Mouse (Mus musculus) CH12.LX (cell line): ENCODE measurements at regions not wholly inside any gene's neighbourhood (a gene's known extent, or its start where the extent isn't known, plus 50 kb on each side); places are given as distances from the start of the nearest gene placed in this dataset.

Source experiments
- DNase-seq: peaks from one replicate; pipeline ENCODE4 v3.0.0-alpha.2; 2013; ENCODE audit errors: extremely low read depth
- H3K27ac ChIP-seq: 2 replicates; pipeline ENCODE4 v1.5.1; 2012; ENCODE audit warnings: low read depth, mild to moderate bottlenecking, control low read depth, moderate library complexity; ENCODE audit not compliant: insufficient read depth
- H3K27me3 ChIP-seq: replicated peaks from 2 replicates; pipeline ENCODE3; 2012; ENCODE audit warnings: inconsistent platforms
- H3K36me3 ChIP-seq, 2 experiments: replicated peaks in 1 of 2; 2 replicates each; pipeline versions ENCODE3 to v1.6.1; 2012; ENCODE audit warnings: inconsistent platforms in 1 of 2, low read length in 1 of 2, mild to moderate bottlenecking in 1 of 2, mixed read lengths in 1 of 2, moderate library complexity in 1 of 2; ENCODE audit not compliant: control insufficient read depth in 1 of 2, insufficient read depth in 1 of 2
- H3K4me1 ChIP-seq, 2 experiments: 2 replicates each; pipeline ENCODE4 v1.6.1; 2012; ENCODE audit warnings: inconsistent platforms in 1 of 2, moderate library complexity in 1 of 2; ENCODE audit not compliant: insufficient read depth in 2 of 2, control insufficient read depth in 1 of 2
- H3K4me2 ChIP-seq: 2 replicates; pipeline ENCODE4 v1.6.1; 2012; ENCODE audit warnings: low read depth, mild to moderate bottlenecking, control low read depth; ENCODE audit not compliant: poor library complexity, insufficient read depth, severe bottlenecking
- H3K4me3 ChIP-seq, 3 experiments: fragments of 150-350 bp in 1 of 3; sonication (generic) in 1 of 3; replicated peaks in 1 of 3; 2 replicates each; pipeline versions ENCODE3 to v1.5.1; 2011 to 2012; ENCODE audit warnings: low read depth in 2 of 3, low read length in 2 of 3, mild to moderate bottlenecking in 2 of 3, moderate library complexity in 2 of 3, control low read depth in 1 of 3, improper control_type of control experiment in 1 of 3, inconsistent platforms in 1 of 3, mixed read lengths in 1 of 3; ENCODE audit not compliant: poor library complexity in 1 of 3
- H3K79me2 ChIP-seq: replicated peaks from 2 replicates; pipeline ENCODE4 v1.6.1; 2012; ENCODE audit warnings: mild to moderate bottlenecking, moderate library complexity; ENCODE audit not compliant: control insufficient read depth, poor library complexity, insufficient read depth, severe bottlenecking; ENCODE audit errors: extremely low read depth
- H3K9ac ChIP-seq: 2 replicates; pipeline ENCODE4 v1.6.1; 2012; ENCODE audit warnings: low read depth, mild to moderate bottlenecking, control low read depth, moderate library complexity; ENCODE audit not compliant: insufficient read depth
- H3K9me3 ChIP-seq: replicated peaks from 2 replicates; pipeline ENCODE3; 2012; ENCODE audit warnings: low read length, inconsistent platforms, mixed read lengths
- BHLHE40 ChIP-seq: IDR thresholded peaks from 2 replicates; pipeline ENCODE4 v1.6.1; 2011; ENCODE audit warnings: mild to moderate bottlenecking, low read depth, low read length, improper control_type of control experiment
- CTCF ChIP-seq, 2 experiments: IDR thresholded peaks in 1 of 2; conservative IDR thresholded peaks in 1 of 2; 2 replicates each; pipeline ENCODE4 v1.5.1; 2011 to 2012; ENCODE audit warnings: low read depth in 2 of 2, low read length in 2 of 2, improper control_type of control experiment in 1 of 2, inconsistent platforms in 1 of 2, mild to moderate bottlenecking in 1 of 2, moderate library complexity in 1 of 2
- E2F4 ChIP-seq: IDR thresholded peaks from 2 replicates; pipeline ENCODE4 v1.6.1; 2011; ENCODE audit warnings: low read depth, low read length, improper control_type of control experiment; ENCODE audit not compliant: insufficient replicate concordance
- GABPA ChIP-seq: IDR thresholded peaks from 2 replicates; pipeline ENCODE4 v1.6.1; 2012; ENCODE audit warnings: low read depth, low read length, improper control_type of control experiment, inconsistent platforms; ENCODE audit not compliant: insufficient replicate concordance
- JUN ChIP-seq: IDR thresholded peaks from 2 replicates; pipeline ENCODE4 v1.6.1; 2011; ENCODE audit warnings: low read depth, mild to moderate bottlenecking, low read length, improper control_type of control experiment, moderate library complexity; ENCODE audit not compliant: insufficient read depth
- JUND ChIP-seq: conservative IDR thresholded peaks from 2 replicates; pipeline ENCODE4 v1.6.1; 2011; ENCODE audit warnings: low read depth, low read length, improper control_type of control experiment
- KAT2A ChIP-seq: IDR thresholded peaks from 2 replicates; pipeline ENCODE4 v1.6.1; 2012; ENCODE audit warnings: low read length, improper control_type of control experiment, inconsistent platforms; ENCODE audit not compliant: insufficient replicate concordance
- MAX ChIP-seq: IDR thresholded peaks from 2 replicates; pipeline ENCODE4 v1.6.1; 2011; ENCODE audit warnings: low read length, improper control_type of control experiment
- MAZ ChIP-seq: IDR thresholded peaks from 2 replicates; pipeline ENCODE4 v1.6.1; 2012; ENCODE audit warnings: low read depth, mild to moderate bottlenecking, inconsistent platforms, low read length, improper control_type of control experiment, moderate library complexity
- NELFE ChIP-seq: IDR thresholded peaks from 2 replicates; pipeline ENCODE4 v1.6.1; 2011; ENCODE audit warnings: low read depth, low read length, improper control_type of control experiment
- PAX5 ChIP-seq: IDR thresholded peaks from 2 replicates; pipeline ENCODE4 v1.6.1; 2012; ENCODE audit warnings: low read length, inconsistent platforms, mixed read lengths
- POLR2A ChIP-seq: IDR thresholded peaks from 2 replicates; pipeline ENCODE4 v1.6.1; 2011; ENCODE audit warnings: low read depth, mild to moderate bottlenecking, improper control_type of control experiment, low read length
- RCOR1 ChIP-seq: conservative IDR thresholded peaks from 2 replicates; pipeline ENCODE4 v1.6.1; 2012; ENCODE audit warnings: low read depth, mild to moderate bottlenecking, inconsistent platforms, low read length, improper control_type of control experiment
- SIN3A ChIP-seq: IDR thresholded peaks from 2 replicates; pipeline ENCODE4 v1.6.1; 2012; ENCODE audit warnings: low read length, improper control_type of control experiment, inconsistent platforms
- TBP ChIP-seq: conservative IDR thresholded peaks from 2 replicates; pipeline ENCODE4 v1.6.1; 2011; ENCODE audit warnings: low read depth, low read length, improper control_type of control experiment
- TCF12 ChIP-seq: IDR thresholded peaks from 2 replicates; pipeline ENCODE4 v1.6.1; 2014; ENCODE audit warnings: low read depth, mild to moderate bottlenecking, inconsistent platforms, low read length, improper control_type of control experiment
- USF1 ChIP-seq: IDR thresholded peaks from 2 replicates; pipeline ENCODE4 v1.6.1; 2014; ENCODE audit warnings: low read depth, mild to moderate bottlenecking, inconsistent platforms, low read length, improper control_type of control experiment
- dilution Hi-C: fragments of 300-500 bp; cut with MboI; formaldehyde crosslinking; loops from 2 replicates; pipeline ENCODE4 v1.14.3; 2020; ENCODE audit warnings: low sequenced_read_pairs; ENCODE audit not compliant: extremely low pct_unique_long_range_greater_than_20kb, extremely low pct_ligation_motif_present
- in situ Hi-C: fragments of 300-500 bp; cut with MboI; formaldehyde crosslinking; loops from 3 replicates; pipeline ENCODE4 v1.14.3; 2019; ENCODE audit warnings: low sequenced_read_pairs, low pct_ligation_motif_present, low pct_unique_long_range_greater_than_20kb, mixed read lengths

- TF ChIP-seq NELFE: no peak
- no peak for TF ChIP-seq KAT2A
- no peak for TF ChIP-seq JUN
- no peak for TF ChIP-seq BHLHE40
- no peak for TF ChIP-seq USF1
- Histone ChIP-seq H3K27ac (no peak overlapping the region), H3K9me3 (peaks cover 55% of the 10 kb centered on the region), H3K4me3 (no peak overlapping the region), H3K36me3 (no peaks in the 10 kb centered on the region), H3K4me1 (no peaks in the 10 kb centered on the region), H3K4me2 (no peak overlapping the region), H3K27me3 (no peaks in the 10 kb centered on the region), H3K9ac (no peak overlapping the region), H3K79me2 (no peaks in the 10 kb centered on the region)
- dilution Hi-C loops: no loop called here
- DNase-seq: no peak
- in situ Hi-C loops: no loop called here
Measured at GRCm38 (mm10) chr1:168545072-168545780, 113.2 kb upstream of the Pbx1 start.

DNA sequence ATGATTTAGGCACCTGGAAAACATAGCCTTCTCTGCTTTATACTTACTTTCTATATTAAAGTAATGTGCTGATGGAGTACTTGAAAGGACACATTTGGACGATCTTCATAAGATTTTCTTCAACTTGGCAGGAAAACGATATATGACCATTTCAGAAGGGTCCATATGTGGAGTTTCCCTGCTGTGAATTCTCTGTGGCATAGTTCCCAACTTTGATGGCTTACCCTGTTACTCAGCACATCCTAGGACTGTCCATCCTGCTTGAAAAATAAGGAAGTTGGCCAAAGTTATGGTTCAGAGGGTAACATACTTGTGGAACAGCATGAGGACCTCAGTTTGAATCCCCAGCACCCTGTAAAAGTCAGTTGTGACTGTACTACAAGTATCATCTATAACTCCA lies 109.2 kb upstream of the Pbx1 start:
- Histone ChIP-seq H3K4me3 (no peak overlapping the region), H3K4me1 (no peaks in the 10 kb centered on the region), H3K79me2 (no peaks in the 10 kb centered on the region), H3K9me3 (peaks cover 66% of the 10 kb centered on the region), H3K9ac (no peak overlapping the region), H3K36me3 (no peaks in the 10 kb centered on the region), H3K27ac (no peak overlapping the region), H3K27me3 (no peaks in the 10 kb centered on the region), H3K4me2 (no peak overlapping the region)
- in situ Hi-C loops: no loop called here
- DNase-seq: no peak
- TF ChIP-seq MAZ: no peak
- no peak for TF ChIP-seq E2F4
- TF ChIP-seq RCOR1: no peak
- no peak for TF ChIP-seq MAX
- no peak for TF ChIP-seq CTCF (conservative IDR thresholded peaks at IDR 0.05 in 1 of 2, IDR thresholded peaks at IDR 0.05 in 1 of 2; ENCODE audit: low read depth in 2 of 2, low read length in 2 of 2)
- no peak for TF ChIP-seq POLR2A
- dilution Hi-C loops: no loop called here

GRCm38 (mm10) chr1:168518087-168518486 lies 86.0 kb upstream of the Pbx1 start:
- peaks cover 34% of the 10 kb centered on the region for H3K9me3 ChIP-seq
- H3K4me3 ChIP-seq: no peak overlapping the region
- H3K27me3 ChIP-seq: no peaks in the 10 kb centered on the region
- no peak overlapping the region for H3K4me2 ChIP-seq
- in situ Hi-C loops: no loop called here
- no peaks in the 10 kb centered on the region for H3K79me2 ChIP-seq
- H3K9ac ChIP-seq: no peak overlapping the region
- H3K36me3 ChIP-seq: no peaks in the 10 kb centered on the region
- dilution Hi-C loops: no loop called here
- no peak for TF ChIP-seq PAX5
- TF ChIP-seq JUND: no peak
- TF ChIP-seq GABPA: no peak
- TF ChIP-seq TCF12: no peak
- no peak for TF ChIP-seq E2F4
- TF ChIP-seq TBP: no peak
- no peak for TF ChIP-seq POLR2A
- TF ChIP-seq SIN3A: no peak
- TF ChIP-seq NELFE: no peak
- TF ChIP-seq, all 38 proteins: peak for 0
- no peak overlapping the region for H3K27ac ChIP-seq
- H3K4me1 ChIP-seq: no peaks in the 10 kb centered on the region
- no peak for DNase-seq
